Mouse (Mus musculus) embryo, embryonic 11 days (tissue): ENCODE measurements at regions not wholly inside any gene's neighbourhood (a gene's known extent, or its start where the extent isn't known, plus 50 kb on each side); places are given as distances from the start of the nearest gene placed in this dataset.

Source experiments
- DNase-seq: peaks from one replicate; pipeline ENCODE4 v3.0.0-alpha.2; 2015

DNA sequence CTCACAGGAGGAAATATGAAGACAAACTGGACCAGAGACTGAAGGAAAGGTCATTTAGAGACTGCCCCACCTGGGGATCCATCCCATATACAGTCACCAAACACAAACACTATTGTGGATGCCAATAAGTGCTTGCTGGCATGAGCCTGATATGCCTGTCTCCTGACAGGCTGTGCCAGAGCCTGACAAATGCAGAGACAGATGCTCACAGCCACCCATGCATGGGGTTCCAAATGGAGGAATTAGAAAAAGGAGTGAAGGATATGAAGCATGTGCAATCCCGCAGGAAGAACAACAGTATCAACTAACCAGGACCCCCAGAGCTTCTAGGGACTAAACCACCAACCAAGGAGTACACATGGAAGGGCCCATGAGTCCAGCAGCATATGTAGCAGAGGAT, 505.9 kb downstream of the Gm6685 start:
- DNase-seq = no peak

DNA sequence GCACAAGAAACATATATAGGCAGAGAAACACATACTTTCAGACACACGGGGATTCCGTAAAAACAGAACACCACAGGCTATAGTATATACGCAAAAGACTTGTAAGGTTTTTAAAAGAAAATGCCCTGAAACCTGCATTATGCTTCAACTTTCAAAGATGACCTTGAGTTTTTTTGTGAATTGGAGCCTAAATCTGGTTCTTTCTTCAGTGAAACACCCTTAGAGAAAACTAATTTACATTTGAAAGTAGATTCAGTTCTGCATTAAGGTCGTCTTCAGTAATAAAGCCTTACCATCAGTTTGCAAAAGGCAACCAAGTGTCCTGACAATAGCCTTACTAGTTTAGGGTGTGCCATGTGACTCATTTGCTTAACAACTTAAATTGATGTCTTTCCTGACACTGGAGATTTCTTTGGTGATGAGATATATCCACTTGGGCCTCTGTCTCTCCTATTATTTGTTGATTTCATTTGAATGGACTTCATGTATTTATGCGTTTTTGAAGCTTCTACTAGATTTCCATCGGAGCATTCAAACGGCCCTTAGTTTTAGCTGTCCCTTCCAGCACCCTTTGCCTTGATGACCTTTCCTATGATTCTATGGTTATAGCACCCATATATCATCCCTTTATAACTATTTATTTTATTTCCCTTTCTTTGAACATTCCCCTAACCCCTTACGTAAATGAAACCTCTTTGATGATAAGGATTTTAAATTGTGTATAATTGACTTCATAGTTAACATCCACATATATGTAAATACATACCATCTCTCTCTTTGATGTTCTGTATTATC, 539.6 kb downstream of the Gm6685 start:
- no peak for DNase-seq

GRCm38 (mm10) chr11:27753913-27754218, 585.8 kb downstream of the Gm6685 start:
- no peak for DNase-seq

GRCm38 (mm10) chr11:27753212-27753912, 586.3 kb downstream of the Gm6685 start:
- peak; percentile 80 for DNase-seq

- DNase-seq = no peak
Observed at GRCm38 (mm10) chr11:27726109-27726508, 613.6 kb downstream of the Gm6685 start.

DNA sequence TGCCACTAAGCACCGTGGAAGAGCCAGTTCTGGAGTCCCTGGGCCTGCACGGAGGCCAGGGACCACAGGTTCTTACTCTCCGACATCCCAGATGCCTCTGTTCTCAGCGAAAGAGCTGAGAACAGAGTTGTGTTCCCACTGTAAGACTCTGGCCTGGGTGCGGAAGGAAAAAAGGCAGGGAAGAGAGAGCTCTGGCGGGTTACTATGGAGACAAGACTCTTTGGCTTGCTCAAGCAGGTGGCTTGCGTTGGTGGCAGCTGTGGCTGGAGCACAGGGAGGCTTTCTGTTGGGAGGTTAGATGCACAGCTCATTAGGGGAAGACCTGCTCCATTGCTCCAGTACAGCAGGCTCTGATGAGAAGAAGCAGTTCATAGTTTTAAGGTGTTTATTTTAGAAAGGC, 618.3 kb downstream of the Gm6685 start:
- DNase-seq = no peak

DNA sequence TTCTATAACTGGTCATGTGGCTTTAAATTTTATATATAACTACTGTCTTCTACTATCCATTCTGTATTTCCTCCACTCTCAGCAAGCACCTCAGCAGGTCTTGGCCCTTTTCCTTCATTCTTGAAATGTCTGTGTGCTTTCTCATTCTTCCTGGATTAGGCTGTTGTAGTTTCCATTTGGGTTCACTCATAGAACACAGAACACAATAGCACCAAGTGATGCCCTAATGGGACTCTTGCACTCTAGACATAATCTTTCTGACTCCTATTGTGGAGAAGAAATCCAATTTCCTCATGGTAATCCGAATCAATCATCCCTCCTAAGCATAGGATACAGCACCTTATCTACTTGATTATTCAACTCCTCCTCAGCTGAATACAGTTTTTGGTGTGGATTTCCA, 667.2 kb downstream of the Gm6685 start:
- DNase-seq = no peak
